Mouse (Mus musculus) E14TG2a.4 (cell line): Measurements from ENCODE around the gene Hscb.

Experiments
- CTCF ChIP-seq: conservative IDR thresholded peaks from 2 replicates; pipeline ENCODE4 v1.5.1; 2014; ENCODE audit warnings: low read length
- NANOG ChIP-seq: IDR thresholded peaks from 2 replicates; pipeline ENCODE4 v1.6.1; 2014; ENCODE audit warnings: borderline replicate concordance, low read length, mixed read lengths
- POU5F1 ChIP-seq: IDR thresholded peaks from 2 replicates; pipeline ENCODE4 v1.6.1; 2014; ENCODE audit warnings: low read length, borderline replicate concordance

GRCm38 (mm10) chr5:110877666-110878505, 38.3 kb upstream of the Hscb start:
- TF ChIP-seq CTCF, result no peak
- no peak for TF ChIP-seq NANOG
- TF ChIP-seq POU5F1, result no peak
